Mouse (Mus musculus): ENCODE measurements around the gene Ddx28. TPM values are rescaled to one million over a fixed set of nuclear protein-coding genes. Genes with fewer than 3 reads are reported as not detected.
"Not testable (repeated sequence)": the region's sequence is repeated elsewhere in the genome, so short reads cannot be mapped to it uniquely, and the experiment has no call there.

The Ddx28 gene
- polyA plus RNA-seq, 1 experiment = 15.0 TPM

DNA sequence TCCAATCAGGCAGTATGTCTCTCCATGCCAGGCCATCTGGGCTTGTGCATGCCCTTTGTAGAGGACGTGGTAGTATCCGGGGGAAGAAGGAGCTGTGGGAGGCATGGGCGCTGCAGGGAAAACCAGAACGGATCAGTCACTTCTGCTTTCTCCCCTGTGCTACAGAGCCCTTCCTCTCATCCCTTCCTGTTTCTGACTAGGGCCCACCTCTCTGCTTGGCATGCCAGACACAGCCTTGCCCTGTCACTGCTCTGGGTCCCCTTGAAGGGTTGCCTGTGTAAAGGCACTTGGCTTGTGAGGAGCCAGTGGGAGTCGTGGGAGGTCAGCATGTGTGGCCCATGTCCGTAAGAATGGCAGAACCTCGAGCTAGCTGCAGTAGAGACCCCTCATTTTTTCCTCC lies 15.3 kb downstream of the Ddx28 start:
- Histone ChIP-seq H3ac (ENCODE audit: control insufficient read depth, insufficient read length, low read depth) (no peak overlapping the region), H3K4me3 (ENCODE audit: insufficient read depth, poor library complexity, severe bottlenecking) (no peak overlapping the region), H3K79me3 (ENCODE audit: low read depth) (no peaks in the 10 kb centered on the region), H3K27me3 (ENCODE audit: control insufficient read depth, insufficient read depth, insufficient read length) (peaks cover 5% of the 10 kb centered on the region), H3K36me3 (ENCODE audit: control insufficient read depth, insufficient read depth) (no peaks in the 10 kb centered on the region), H3K79me2 (ENCODE audit: control insufficient read depth, insufficient read depth) (no peaks in the 10 kb centered on the region)
- no peak for TF ChIP-seq FOSL1 (IDR thresholded peaks at IDR 0.05; ENCODE audit: insufficient read depth, low read length, poor library complexity, severe bottlenecking)
- TF ChIP-seq CTCF (IDR thresholded peaks at IDR 0.05; ENCODE audit: control insufficient read depth, insufficient read depth, insufficient read length) = no peak

DNA sequence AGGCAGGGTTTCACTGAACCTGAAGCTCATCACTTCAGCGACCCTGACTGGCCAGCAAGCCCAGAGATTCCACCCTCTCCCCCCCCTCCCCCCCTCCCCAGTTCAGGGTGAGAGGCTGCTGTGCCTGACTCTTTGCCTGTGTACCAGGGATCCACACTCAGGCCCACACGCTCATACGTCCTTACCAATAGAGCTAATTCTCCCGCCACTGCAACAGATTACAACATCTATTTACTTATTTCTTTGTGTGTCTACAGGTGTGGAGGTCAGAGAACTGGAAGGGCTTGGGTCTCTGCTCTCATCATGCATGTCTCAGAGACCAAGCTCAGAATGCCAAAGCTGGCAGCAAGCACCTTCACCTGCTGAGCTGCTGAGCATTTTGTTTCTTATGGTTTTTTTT lies 18.5 kb downstream of the Ddx28 start:
- Histone ChIP-seq H3K27me3 (ENCODE audit: control insufficient read depth, insufficient read depth, insufficient read length) (peaks cover 11% of the 10 kb centered on the region), H3K4me3 (ENCODE audit: insufficient read depth, poor library complexity, severe bottlenecking) (no peak overlapping the region), H3ac (ENCODE audit: control insufficient read depth, insufficient read length, low read depth) (no peak overlapping the region), H3K36me3 (ENCODE audit: control insufficient read depth, insufficient read depth) (no peaks in the 10 kb centered on the region), H3K79me3 (ENCODE audit: low read depth) (no peaks in the 10 kb centered on the region), H3K79me2 (ENCODE audit: control insufficient read depth, insufficient read depth) (no peaks in the 10 kb centered on the region)
- TF ChIP-seq CTCF (IDR thresholded peaks at IDR 0.05; ENCODE audit: control insufficient read depth, insufficient read depth, insufficient read length) (no peak), MYOG (IDR thresholded peaks at IDR 0.05; ENCODE audit: control insufficient read depth, extremely low read depth, insufficient read length) (no peak), FOSL1 (IDR thresholded peaks at IDR 0.05; ENCODE audit: insufficient read depth, low read length, poor library complexity, severe bottlenecking) (no peak), CEBPB (IDR thresholded peaks at IDR 0.05; ENCODE audit: low read depth) (no peak), USF1 (IDR thresholded peaks at IDR 0.05; ENCODE audit: low read depth) (no peak), MAX (IDR thresholded peaks at IDR 0.05) (no peak), MYOD1 (IDR thresholded peaks at IDR 0.05; ENCODE audit: control insufficient read depth, insufficient read length, low read depth) (no peak)

GRCm38 (mm10) chr8:105992499-105992898 lies 19.2 kb downstream of the Ddx28 start:
- H3K79me2 ChIP-seq (ENCODE audit: control insufficient read depth, insufficient read depth) = no peaks in the 10 kb centered on the region
- peaks cover 11% of the 10 kb centered on the region for H3K27me3 ChIP-seq (ENCODE audit: control insufficient read depth, insufficient read depth, insufficient read length)
- no peak overlapping the region for H3K4me3 ChIP-seq (ENCODE audit: insufficient read depth, poor library complexity, severe bottlenecking)
- no peak overlapping the region for H3ac ChIP-seq (ENCODE audit: control insufficient read depth, insufficient read length, low read depth)
- H3K36me3 ChIP-seq (ENCODE audit: control insufficient read depth, insufficient read depth) = no peaks in the 10 kb centered on the region
- no peaks in the 10 kb centered on the region for H3K79me3 ChIP-seq (ENCODE audit: low read depth)
- no peak for TF ChIP-seq FOSL1 (IDR thresholded peaks at IDR 0.05; ENCODE audit: insufficient read depth, low read length, poor library complexity, severe bottlenecking)
- TF ChIP-seq CEBPB (IDR thresholded peaks at IDR 0.05; ENCODE audit: low read depth) = no peak
- no peak for TF ChIP-seq MYOD1 (IDR thresholded peaks at IDR 0.05; ENCODE audit: control insufficient read depth, insufficient read length, low read depth)
- TF ChIP-seq CTCF (IDR thresholded peaks at IDR 0.05; ENCODE audit: control insufficient read depth, insufficient read depth, insufficient read length) = no peak
- no peak for TF ChIP-seq MYOG (IDR thresholded peaks at IDR 0.05; ENCODE audit: control insufficient read depth, extremely low read depth, insufficient read length)
- TF ChIP-seq USF1 (IDR thresholded peaks at IDR 0.05; ENCODE audit: low read depth) = no peak
- no peak for TF ChIP-seq MAX (IDR thresholded peaks at IDR 0.05)

DNA sequence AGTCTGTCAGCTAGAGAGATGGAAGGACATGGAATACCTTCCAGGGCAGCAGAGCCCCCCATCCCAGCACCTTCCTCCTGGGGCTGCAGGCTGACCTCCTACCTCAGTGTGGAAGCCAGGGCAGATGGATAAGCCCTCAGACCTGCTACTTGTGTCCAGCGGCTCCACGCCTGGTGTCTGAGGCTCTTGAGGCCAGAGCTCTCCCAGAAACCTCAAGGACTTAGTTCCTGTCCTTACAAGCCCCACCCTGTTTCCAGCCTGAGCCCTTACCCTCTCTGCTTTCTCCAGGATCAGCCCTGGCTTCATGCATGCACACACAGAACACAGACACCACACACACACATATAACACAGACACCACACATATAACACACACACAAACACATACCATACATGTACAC lies 20.1 kb downstream of the Ddx28 start:
- no peak overlapping the region for H3K4me3 ChIP-seq (ENCODE audit: insufficient read depth, poor library complexity, severe bottlenecking)
- no peaks in the 10 kb centered on the region for H3K79me3 ChIP-seq (ENCODE audit: low read depth)
- no peak overlapping the region for H3ac ChIP-seq (ENCODE audit: control insufficient read depth, insufficient read length, low read depth)
- TF ChIP-seq CTCF (IDR thresholded peaks at IDR 0.05; ENCODE audit: control insufficient read depth, insufficient read depth, insufficient read length) = no peak
- no peak for TF ChIP-seq USF1 (IDR thresholded peaks at IDR 0.05; ENCODE audit: low read depth)
- no peak for TF ChIP-seq CEBPB (IDR thresholded peaks at IDR 0.05; ENCODE audit: low read depth)
- TF ChIP-seq MYOD1 (IDR thresholded peaks at IDR 0.05; ENCODE audit: control insufficient read depth, insufficient read length, low read depth) = no peak
- H3K36me3 ChIP-seq (ENCODE audit: control insufficient read depth, insufficient read depth) = no peaks in the 10 kb centered on the region
- H3K79me2 ChIP-seq (ENCODE audit: control insufficient read depth, insufficient read depth) = no peaks in the 10 kb centered on the region
- peaks cover 11% of the 10 kb centered on the region for H3K27me3 ChIP-seq (ENCODE audit: control insufficient read depth, insufficient read depth, insufficient read length)

DNA sequence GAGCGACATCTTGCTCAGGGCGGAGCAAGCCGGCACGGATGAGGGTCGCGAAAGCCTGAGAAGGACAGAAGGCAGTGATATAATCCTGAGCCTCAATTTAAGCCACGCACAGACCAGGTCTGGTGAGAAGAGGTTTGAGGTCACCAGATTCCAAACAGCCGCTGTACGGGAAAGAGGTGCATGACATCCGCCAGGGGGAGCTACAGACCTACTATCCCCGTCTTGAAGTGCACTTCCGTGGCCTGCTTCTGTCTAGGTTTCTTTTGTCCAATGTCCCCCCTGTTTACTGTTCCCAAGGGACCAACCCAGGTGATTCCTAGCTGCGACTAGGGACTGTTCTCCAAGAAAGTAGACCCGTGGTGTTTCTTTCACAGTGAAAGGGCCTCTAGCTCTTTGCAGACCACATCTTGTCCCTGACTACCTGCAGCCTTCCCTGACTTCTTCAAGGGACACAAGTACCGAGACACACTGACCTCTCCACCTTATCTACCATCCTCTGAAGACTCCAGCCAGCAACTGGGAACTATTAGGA lies 20.8 kb downstream of the Ddx28 start, which contains the start of gene Dus2:
Gene Dus2, plus strand, starts transcription at position 482 of the 532 bp plus-strand sequence.
- Histone ChIP-seq H3K4me3 (ENCODE audit: insufficient read depth, poor library complexity, severe bottlenecking) (no peak within 1 kb of the TSS), H3K79me2 (ENCODE audit: control insufficient read depth, insufficient read depth) (no peaks in the 10 kb centered on the region), H3K36me3 (ENCODE audit: control insufficient read depth, insufficient read depth) (no peaks in the 10 kb centered on the region), H3K27me3 (ENCODE audit: control insufficient read depth, insufficient read depth, insufficient read length) (peaks cover 12% of the 10 kb centered on the region), H3ac (ENCODE audit: control insufficient read depth, insufficient read length, low read depth) (no peak within 1 kb of the TSS), H3K79me3 (ENCODE audit: low read depth) (no peaks in the 10 kb centered on the region)
- no peak for TF ChIP-seq FOSL1 (IDR thresholded peaks at IDR 0.05; ENCODE audit: insufficient read depth, low read length, poor library complexity, severe bottlenecking)
- TF ChIP-seq MAX (IDR thresholded peaks at IDR 0.05) = no peak
- TF ChIP-seq CEBPB (IDR thresholded peaks at IDR 0.05; ENCODE audit: low read depth) = no peak
- TF ChIP-seq MYOD1 (IDR thresholded peaks at IDR 0.05; ENCODE audit: control insufficient read depth, insufficient read length, low read depth) = no peak
- TF ChIP-seq CTCF (IDR thresholded peaks at IDR 0.05; ENCODE audit: control insufficient read depth, insufficient read depth, insufficient read length) = peak; percentile 92

DNA sequence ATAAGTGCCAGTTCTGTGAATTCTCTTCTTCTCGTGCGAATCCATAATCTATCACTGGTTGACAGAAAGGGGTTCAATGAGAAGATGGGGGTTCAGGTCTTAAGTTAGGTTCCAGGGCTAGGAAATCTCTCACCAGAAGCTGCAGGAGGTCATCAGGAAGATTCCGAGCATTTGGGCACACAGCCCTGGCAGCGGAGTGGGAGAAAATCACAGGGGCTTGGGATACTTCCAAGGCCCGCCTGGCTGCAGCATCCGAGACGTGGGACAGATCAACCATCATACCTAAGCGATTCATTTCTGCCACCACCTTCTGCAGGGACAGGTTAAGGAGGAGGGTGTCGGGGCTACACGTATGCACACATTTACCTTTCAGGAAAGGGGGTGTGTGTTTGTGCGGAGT lies 23.1 kb downstream of the Ddx28 start:
- no peak for TF ChIP-seq CTCF (IDR thresholded peaks at IDR 0.05; ENCODE audit: control insufficient read depth, insufficient read depth, insufficient read length)
- TF ChIP-seq MYOG (IDR thresholded peaks at IDR 0.05; ENCODE audit: control insufficient read depth, extremely low read depth, insufficient read length) = no peak
- no peak for TF ChIP-seq MYOD1 (IDR thresholded peaks at IDR 0.05; ENCODE audit: control insufficient read depth, insufficient read length, low read depth)
- TF ChIP-seq MAX (IDR thresholded peaks at IDR 0.05) = no peak
- TF ChIP-seq FOSL1 (IDR thresholded peaks at IDR 0.05; ENCODE audit: insufficient read depth, low read length, poor library complexity, severe bottlenecking) = no peak
- TF ChIP-seq CEBPB (IDR thresholded peaks at IDR 0.05; ENCODE audit: low read depth) = no peak
- no peak for TF ChIP-seq USF1 (IDR thresholded peaks at IDR 0.05; ENCODE audit: low read depth)
- Histone ChIP-seq H3ac (ENCODE audit: control insufficient read depth, insufficient read length, low read depth) (no peak overlapping the region), H3K27me3 (ENCODE audit: control insufficient read depth, insufficient read depth, insufficient read length) (peaks cover 22% of the 10 kb centered on the region), H3K36me3 (ENCODE audit: control insufficient read depth, insufficient read depth) (no peaks in the 10 kb centered on the region), H3K79me2 (ENCODE audit: control insufficient read depth, insufficient read depth) (no peaks in the 10 kb centered on the region), H3K79me3 (ENCODE audit: low read depth) (no peaks in the 10 kb centered on the region), H3K4me3 (ENCODE audit: insufficient read depth, poor library complexity, severe bottlenecking) (no peak overlapping the region)

GRCm38 (mm10) chr8:105983406-105983805 lies 28.3 kb downstream of the Ddx28 start:
- H3K36me3 ChIP-seq (ENCODE audit: control insufficient read depth, insufficient read depth); H3ac ChIP-seq (ENCODE audit: control insufficient read depth, insufficient read length, low read depth); H3K79me3 ChIP-seq (ENCODE audit: low read depth); H3K4me3 ChIP-seq (ENCODE audit: insufficient read depth, poor library complexity, severe bottlenecking); H3K79me2 ChIP-seq (ENCODE audit: control insufficient read depth, insufficient read depth): not testable (repeated sequence)
- H3K27me3 ChIP-seq (ENCODE audit: control insufficient read depth, insufficient read depth, insufficient read length) = peaks cover 20% of the 10 kb centered on the region

All from C2C12 (cell line).